Mouse (Mus musculus) MEL (cell line): ENCODE measurements at regions not wholly inside any gene's neighbourhood (a gene's known extent, or its start where the extent isn't known, plus 50 kb on each side); places are given as distances from the start of the nearest gene placed in this dataset.

ENCODE experiments used
- DNase-seq: peaks from one replicate; pipeline ENCODE4 v3.0.0; 2011; ENCODE audit warnings: low read depth, low spot score
- H3K27ac ChIP-seq: 2 replicates; pipeline ENCODE4 v1.5.1; 2012; ENCODE audit warnings: low read depth, mild to moderate bottlenecking, control low read depth, low read length, moderate library complexity; ENCODE audit not compliant: control insufficient read depth
- H3K27me3 ChIP-seq, 2 experiments: fragments of 150-350 bp in 1 of 2; sonication (generic) in 1 of 2; 2 replicates each; pipeline ENCODE4 v1.6.1; 2012; ENCODE audit warnings: low read length in 2 of 2, mild to moderate bottlenecking in 2 of 2, improper control_type of control experiment in 1 of 2, moderate library complexity in 1 of 2; ENCODE audit not compliant: insufficient read depth in 2 of 2, control insufficient read depth in 1 of 2
- H3K36me3 ChIP-seq, 2 experiments: 2 replicates each; pipeline ENCODE4 v1.6.1; 2012 to 2014; ENCODE audit warnings: low read length in 2 of 2, improper control_type of control experiment in 1 of 2, inconsistent platforms in 1 of 2, mild to moderate bottlenecking in 1 of 2; ENCODE audit not compliant: insufficient read depth in 2 of 2, control insufficient read depth in 1 of 2
- H3K4me1 ChIP-seq, 2 experiments: fragments of 150-350 bp in 1 of 2; sonication (generic) in 1 of 2; 2 replicates each; pipeline ENCODE4 v1.6.1; 2012; ENCODE audit warnings: low read length in 2 of 2, improper control_type of control experiment in 1 of 2, mild to moderate bottlenecking in 1 of 2; ENCODE audit not compliant: insufficient read depth in 2 of 2, control insufficient read depth in 1 of 2
- H3K4me3 ChIP-seq, 2 experiments: fragments of 150-350 bp in 1 of 2; sonication (generic) in 1 of 2; 2 replicates each; pipeline ENCODE4 v1.5.1; 2012; ENCODE audit warnings: low read depth in 2 of 2, low read length in 2 of 2, mild to moderate bottlenecking in 2 of 2, moderate library complexity in 2 of 2, control low read depth in 1 of 2, improper control_type of control experiment in 1 of 2; ENCODE audit not compliant: control insufficient read depth in 1 of 2, insufficient read depth in 1 of 2
- H3K79me2 ChIP-seq: 2 replicates; pipeline ENCODE4 v1.6.1; 2012; ENCODE audit warnings: mild to moderate bottlenecking, low read length, moderate library complexity; ENCODE audit not compliant: control insufficient read depth, poor library complexity, insufficient read depth
- H3K9ac ChIP-seq: 2 replicates; pipeline ENCODE4 v1.6.1; 2012; ENCODE audit warnings: low read depth, mild to moderate bottlenecking, control low read depth, low read length, moderate library complexity; ENCODE audit not compliant: control insufficient read depth, poor library complexity, severe bottlenecking
- H3K9me3 ChIP-seq: fragments of 150-350 bp; sonication (generic); replicated peaks from 2 replicates; pipeline ENCODE4 v1.6.1; 2012; ENCODE audit warnings: mild to moderate bottlenecking, low read length, improper control_type of control experiment, moderate library complexity; ENCODE audit not compliant: insufficient read depth
- CHD1 ChIP-seq: IDR thresholded peaks from 2 replicates; pipeline ENCODE4 v1.6.1; 2012; ENCODE audit warnings: low read depth, mild to moderate bottlenecking, inconsistent platforms, low read length, improper control_type of control experiment
- CHD2 ChIP-seq: IDR thresholded peaks from 2 replicates; pipeline ENCODE4 v1.6.1; 2011; ENCODE audit warnings: low read length, improper control_type of control experiment
- CTCF ChIP-seq, 3 experiments: IDR thresholded peaks in 2 of 3; conservative IDR thresholded peaks in 1 of 3; 2 replicates each; pipeline ENCODE4 v1.5.1; 2011 to 2012; ENCODE audit warnings: low read length in 3 of 3, low read depth in 2 of 3, mild to moderate bottlenecking in 2 of 3, improper control_type of control experiment in 1 of 3, inconsistent platforms in 1 of 3, mixed read lengths in 1 of 3, moderate library complexity in 1 of 3; ENCODE audit not compliant: control insufficient read depth in 1 of 3, insufficient read depth in 1 of 3, poor library complexity in 1 of 3, severe bottlenecking in 1 of 3
- EP300 ChIP-seq, 2 experiments: IDR thresholded peaks; 2 replicates each; pipeline ENCODE4 v1.6.1; 2011; ENCODE audit warnings: improper control_type of control experiment in 2 of 2, low read length in 2 of 2, low read depth in 1 of 2, mild to moderate bottlenecking in 1 of 2
- JUND ChIP-seq: IDR thresholded peaks from 2 replicates; pipeline ENCODE4 v1.6.1; 2011; ENCODE audit warnings: low read depth, mild to moderate bottlenecking, improper control_type of control experiment, low read length
- KAT2A ChIP-seq: conservative IDR thresholded peaks from 2 replicates; pipeline ENCODE4 v1.6.1; 2012; ENCODE audit warnings: low read depth, low read length, improper control_type of control experiment, inconsistent platforms
- MAFK ChIP-seq: IDR thresholded peaks from 2 replicates; pipeline ENCODE4 v1.6.1; 2011; ENCODE audit warnings: low read depth, mild to moderate bottlenecking, low read length, improper control_type of control experiment, borderline replicate concordance
- MAX ChIP-seq: IDR thresholded peaks from 2 replicates; pipeline ENCODE4 v1.6.1; 2011; ENCODE audit warnings: low read length, improper control_type of control experiment
- MYB ChIP-seq: IDR thresholded peaks from 2 replicates; pipeline ENCODE4 v1.6.1; 2011; ENCODE audit warnings: mild to moderate bottlenecking, low read depth, low read length, improper control_type of control experiment
- NELFE ChIP-seq: IDR thresholded peaks from 2 replicates; pipeline ENCODE4 v1.6.1; 2011; ENCODE audit warnings: low read depth, low read length, improper control_type of control experiment
- POLR2AphosphoS2 ChIP-seq: IDR thresholded peaks from 2 replicates; pipeline ENCODE4 v1.6.1; 2011; ENCODE audit warnings: low read length, improper control_type of control experiment
- SMC3 ChIP-seq: IDR thresholded peaks from 2 replicates; pipeline ENCODE4 v1.6.1; 2011; ENCODE audit warnings: low read depth, low read length, improper control_type of control experiment
- UBTF ChIP-seq: IDR thresholded peaks from 2 replicates; pipeline ENCODE4 v1.6.1; 2012; ENCODE audit warnings: low read depth, mild to moderate bottlenecking, inconsistent platforms, low read length, improper control_type of control experiment, moderate library complexity, borderline replicate concordance; ENCODE audit not compliant: insufficient read depth
- USF1 ChIP-seq: IDR thresholded peaks from 2 replicates; pipeline ENCODE4 v1.6.1; 2014; ENCODE audit warnings: low read depth, mild to moderate bottlenecking, inconsistent platforms, low read length, improper control_type of control experiment, moderate library complexity
- USF2 ChIP-seq, 2 experiments: IDR thresholded peaks; 2 replicates each; pipeline ENCODE4 v1.6.1; 2011 to 2012; ENCODE audit warnings: improper control_type of control experiment in 2 of 2, low read length in 2 of 2, borderline replicate concordance in 1 of 2, inconsistent platforms in 1 of 2, low read depth in 1 of 2, mild to moderate bottlenecking in 1 of 2; ENCODE audit not compliant: insufficient read depth in 1 of 2
- ZMIZ1 ChIP-seq: IDR thresholded peaks from 2 replicates; pipeline ENCODE4 v1.6.1; 2012; ENCODE audit warnings: low read depth, mild to moderate bottlenecking, inconsistent platforms, low read length, improper control_type of control experiment, moderate library complexity
- ZNF384 ChIP-seq: IDR thresholded peaks from 2 replicates; pipeline ENCODE4 v1.6.1; 2012; ENCODE audit warnings: low read depth, mild to moderate bottlenecking, inconsistent platforms, low read length, improper control_type of control experiment

DNA sequence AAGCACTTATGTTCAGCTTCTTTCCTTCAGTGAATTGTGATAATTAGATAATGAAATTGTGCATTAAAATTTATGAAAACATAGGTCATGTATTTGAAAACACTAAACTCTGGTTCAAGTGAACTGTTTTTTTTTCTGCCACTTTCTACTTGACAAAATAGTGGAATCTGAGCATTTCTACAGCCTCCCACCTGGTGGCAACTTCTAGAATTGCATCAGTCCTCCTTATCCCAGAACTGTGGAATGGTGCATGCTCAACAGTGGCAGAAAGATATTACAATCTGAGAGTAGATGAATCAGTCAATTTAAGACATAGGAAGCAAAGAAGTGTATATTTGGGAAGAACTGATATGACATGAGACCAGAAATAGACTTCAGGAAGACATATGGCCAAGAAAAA, 84.1 kb upstream of the Gm28269 start:
- no peak overlapping the region for H3K9ac ChIP-seq
- TF ChIP-seq SMC3 (peak; percentile 13; the same call in 1 of the 2 replicates), NELFE (no peak), MAX (no peak), CTCF (IDR thresholded peaks at IDR 0.05 in 2 of 3, conservative IDR thresholded peaks at IDR 0.05 in 1 of 3; ENCODE audit: control insufficient read depth in 1 of 3, insufficient read depth in 1 of 3, low read depth in 2 of 3, low read length in 3 of 3, poor library complexity in 1 of 3, severe bottlenecking in 1 of 3) (peak in 2 of 3 experiments; percentile 19 to 21; a peak in 2 of 6 replicates), USF1 (no peak)
- H3K36me3 ChIP-seq = no peaks in the 10 kb centered on the region
- no peaks in the 10 kb centered on the region for H3K9me3 ChIP-seq
- no peaks in the 10 kb centered on the region for H3K27me3 ChIP-seq
- H3K79me2 ChIP-seq = no peaks in the 10 kb centered on the region
- no peaks in the 10 kb centered on the region for H3K4me1 ChIP-seq
- H3K27ac ChIP-seq = no peak overlapping the region
- no peak overlapping the region for H3K4me3 ChIP-seq
- DNase-seq = peak; percentile 7

DNA sequence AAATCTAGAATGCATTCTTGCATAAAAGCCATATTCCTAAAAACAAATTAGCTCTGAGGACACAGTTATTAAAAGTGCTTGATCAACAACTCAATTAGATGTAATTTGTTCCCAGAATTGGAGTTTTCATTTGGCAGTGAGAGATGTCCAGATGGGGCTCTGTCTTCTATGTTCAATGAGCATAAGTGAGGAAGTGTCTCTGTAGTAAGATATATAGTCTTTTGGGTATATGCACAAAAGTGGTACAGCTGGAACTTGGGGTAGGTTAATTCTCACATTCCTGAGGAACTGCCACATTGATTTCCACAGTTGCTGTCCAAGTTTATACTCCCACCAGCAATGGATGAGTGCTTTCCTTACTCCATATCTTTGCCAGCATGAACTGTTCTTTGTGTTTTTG, 64.3 kb upstream of the Gm28269 start:
- no peak for DNase-seq
- no peak overlapping the region for H3K4me3 ChIP-seq
- no peak for TF ChIP-seq EP300 (IDR thresholded peaks at IDR 0.05; ENCODE audit: low read depth in 1 of 2, low read length in 2 of 2)
- TF ChIP-seq, all 39 proteins: peak for 0
- no peak overlapping the region for H3K27ac ChIP-seq
- H3K36me3 ChIP-seq = no peaks in the 10 kb centered on the region
- no peaks in the 10 kb centered on the region for H3K9me3 ChIP-seq
- no peak overlapping the region for H3K9ac ChIP-seq
- no peaks in the 10 kb centered on the region for H3K27me3 ChIP-seq
- no peaks in the 10 kb centered on the region for H3K4me1 ChIP-seq
- H3K79me2 ChIP-seq = no peaks in the 10 kb centered on the region

DNA sequence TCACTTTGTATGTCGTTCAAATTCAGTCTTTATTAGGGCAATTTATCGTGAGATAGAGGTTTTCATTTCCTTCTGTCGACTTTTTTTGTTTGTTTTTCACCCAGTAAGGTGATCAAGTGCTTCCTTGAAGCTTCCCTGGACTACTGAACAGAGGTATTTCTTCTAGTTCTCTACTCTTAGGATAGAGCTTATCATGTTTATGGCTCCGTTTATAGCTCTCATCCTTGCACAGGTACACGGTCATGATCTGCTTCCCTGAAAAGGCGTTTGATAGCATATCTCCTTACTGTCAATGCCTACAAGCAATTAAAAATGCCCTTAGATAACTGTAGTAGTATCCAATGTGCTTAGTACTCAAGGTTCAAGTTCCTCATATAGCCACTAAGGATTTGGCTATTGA, 56.9 kb upstream of the Gm28269 start:
- no peaks in the 10 kb centered on the region for H3K9me3 ChIP-seq
- H3K4me3 ChIP-seq = no peak overlapping the region
- no peak overlapping the region for H3K27ac ChIP-seq
- no peaks in the 10 kb centered on the region for H3K36me3 ChIP-seq
- H3K27me3 ChIP-seq = no peaks in the 10 kb centered on the region
- no peaks in the 10 kb centered on the region for H3K4me1 ChIP-seq
- DNase-seq = no peak
- no peaks in the 10 kb centered on the region for H3K79me2 ChIP-seq
- H3K9ac ChIP-seq = no peak overlapping the region
- no peak for TF ChIP-seq MYB
- TF ChIP-seq SMC3 = no peak
- no peak for TF ChIP-seq ZNF384
- TF ChIP-seq UBTF = no peak
- no peak for TF ChIP-seq POLR2AphosphoS2
- no peak for TF ChIP-seq ZMIZ1
- TF ChIP-seq CTCF (IDR thresholded peaks at IDR 0.05 in 2 of 3, conservative IDR thresholded peaks at IDR 0.05 in 1 of 3; ENCODE audit: control insufficient read depth in 1 of 3, insufficient read depth in 1 of 3, low read depth in 2 of 3, low read length in 3 of 3, poor library complexity in 1 of 3, severe bottlenecking in 1 of 3) = no peak
- no peak for TF ChIP-seq JUND
- TF ChIP-seq CHD2 = no peak
- TF ChIP-seq NELFE = no peak
- TF ChIP-seq KAT2A = no peak
- TF ChIP-seq CHD1 = no peak
- TF ChIP-seq USF2 (IDR thresholded peaks at IDR 0.05; ENCODE audit: borderline replicate concordance in 1 of 2, insufficient read depth in 1 of 2, low read depth in 1 of 2, low read length in 2 of 2) = no peak
- no peak for TF ChIP-seq MAFK
